Mouse (Mus musculus) neural tube, embryonic 13.5 days (tissue): ENCODE results near the gene Gpd2. TPM values are rescaled to one million over a fixed set of nuclear protein-coding genes. Genes with fewer than 3 reads are reported as not detected.

Experiments used
- ATAC-seq: fragments of 200-750 bp; cut with Nextera tagmentation; 2 replicates; pipeline ENCODE4 v1.8.0; 2017; ENCODE audit warnings: low read depth, mild to moderate bottlenecking, moderate TSS enrichment, moderate library complexity
- H3K27ac ChIP-seq: fragments of 300-500 bp; sonication (generic); replicated peaks from 2 replicates; pipeline ENCODE4 v1.5.1; 2015; ENCODE audit warnings: moderate library complexity, mild to moderate bottlenecking, inconsistent platforms
- H3K27me3 ChIP-seq: fragments of 300-500 bp; sonication (generic); 2 replicates; pipeline ENCODE4 v1.6.1; 2015; ENCODE audit warnings: mild to moderate bottlenecking, inconsistent platforms
- H3K36me3 ChIP-seq: fragments of 300-500 bp; sonication (generic); 2 replicates; pipeline ENCODE4 v1.6.1; 2015; ENCODE audit warnings: mild to moderate bottlenecking, inconsistent platforms
- H3K4me1 ChIP-seq: fragments of 300-500 bp; sonication (generic); replicated peaks from 2 replicates; pipeline ENCODE4 v1.6.1; 2015; ENCODE audit warnings: inconsistent platforms
- H3K4me2 ChIP-seq: fragments of 300-500 bp; sonication (generic); 2 replicates; pipeline ENCODE4 v1.6.1; 2015; ENCODE audit warnings: inconsistent platforms, mild to moderate bottlenecking, moderate library complexity
- H3K4me3 ChIP-seq: fragments of 300-500 bp; sonication (generic); 2 replicates; pipeline ENCODE4 v1.5.1; 2015; ENCODE audit warnings: mild to moderate bottlenecking, inconsistent platforms
- H3K9ac ChIP-seq: fragments of 300-500 bp; sonication (generic); 2 replicates; pipeline ENCODE4 v1.6.1; 2015; ENCODE audit warnings: moderate library complexity, mild to moderate bottlenecking, inconsistent platforms
- H3K9me3 ChIP-seq: fragments of 300-500 bp; sonication (generic); 2 replicates; pipeline ENCODE4 v1.6.1; 2016; ENCODE audit warnings: inconsistent platforms
- WGBS: fragments of 180-500 bp; shearing (Covaris S2); methylation state at CpG from one replicate; pipeline ENCODE4 v1.1.7; 2015; 5-methylcytosine and 5-hydroxymethylcytosine counted together
- polyA plus RNA-seq: library from polyadenylated mRNA; unstranded; fragments of >200 nt; fragmentation: Nextera tagmentation; extraction: Ambion mirVana; gene quantifications from 2 replicates; pipeline ENCODE4 v1.2.1, GENCODE M21; 2015

Gpd2 gene
- polyA plus RNA-seq, 1 experiment from 2014 or later, result 16.2 TPM

GRCm38 (mm10) chr2:57269690-57270435 is 32.4 kb downstream of the Gpd2 start:
- WGBS, result 75% methylated on average over 13 of the region's 13 CpGs

GRCm38 (mm10) chr2:57280190-57280723 is 42.8 kb downstream of the Gpd2 start:
- H3K4me1 ChIP-seq, result no peaks in the 10 kb centered on the region
- H3K9me3 ChIP-seq, result no peaks in the 10 kb centered on the region
- H3K27ac ChIP-seq, result no peak overlapping the region
- 89% methylated on average over 10 of the region's 10 CpGs for WGBS
- no peak overlapping the region for H3K4me2 ChIP-seq
- H3K9ac ChIP-seq, result no peak overlapping the region
- no peak for ATAC-seq
- H3K36me3 ChIP-seq, result no peaks in the 10 kb centered on the region
- H3K27me3 ChIP-seq, result no peaks in the 10 kb centered on the region
- H3K4me3 ChIP-seq, result no peak overlapping the region

More at GRCm38 (mm10) chr2:57269690-57270435, 32.4 kb downstream of the Gpd2 start:
- Histone ChIP-seq H3K36me3 (no peaks in the 10 kb centered on the region), H3K9ac (no peak overlapping the region), H3K4me1 (peaks cover 5% of the 10 kb centered on the region; the same call in 1 of the 2 replicates), H3K4me3 (no peak overlapping the region), H3K4me2 (no peak overlapping the region), H3K9me3 (no peaks in the 10 kb centered on the region), H3K27ac (no peak overlapping the region), H3K27me3 (no peaks in the 10 kb centered on the region)
- ATAC-seq, result no peak

GRCm38 (mm10) chr2:57283791-57284190 is 46.4 kb downstream of the Gpd2 start:
- H3K36me3 ChIP-seq, result no peaks in the 10 kb centered on the region
- ATAC-seq, result no peak
- no peak overlapping the region for H3K4me2 ChIP-seq
- no peaks in the 10 kb centered on the region for H3K9me3 ChIP-seq
- WGBS, result 71% methylated on average over 7 of the region's 7 CpGs
- H3K9ac ChIP-seq, result no peak overlapping the region
- H3K27ac ChIP-seq, result no peak overlapping the region
- no peak overlapping the region for H3K4me3 ChIP-seq
- no peaks in the 10 kb centered on the region for H3K27me3 ChIP-seq
- no peaks in the 10 kb centered on the region for H3K4me1 ChIP-seq

- H3K9me3 ChIP-seq, result no peaks in the 10 kb centered on the region
- H3K4me1 ChIP-seq, result no peaks in the 10 kb centered on the region
- H3K27ac ChIP-seq, result no peak overlapping the region
- WGBS, result 70% methylated on average over 4 of the region's 4 CpGs
- H3K27me3 ChIP-seq, result no peaks in the 10 kb centered on the region
- no peaks in the 10 kb centered on the region for H3K36me3 ChIP-seq
- H3K4me3 ChIP-seq, result no peak overlapping the region
- H3K4me2 ChIP-seq, result no peak overlapping the region
- no peak for ATAC-seq
- no peak overlapping the region for H3K9ac ChIP-seq
These were observed 47.8 kb downstream of the Gpd2 start for GRCm38 (mm10) chr2:57285197-57285596.

GRCm38 (mm10) chr2:57287986-57288385 is 50.6 kb downstream of the Gpd2 start:
- H3K27ac ChIP-seq, result no peak overlapping the region
- H3K9me3 ChIP-seq, result no peaks in the 10 kb centered on the region
- no peak overlapping the region for H3K4me2 ChIP-seq
- ATAC-seq, result no peak
- H3K4me1 ChIP-seq, result no peaks in the 10 kb centered on the region
- H3K9ac ChIP-seq, result no peak overlapping the region
- no peaks in the 10 kb centered on the region for H3K36me3 ChIP-seq
- H3K27me3 ChIP-seq, result no peaks in the 10 kb centered on the region
- H3K4me3 ChIP-seq, result no peak overlapping the region
- WGBS, result 92% methylated on average over 1 of the region's 1 CpGs

- Histone ChIP-seq H3K27me3 (no peaks in the 10 kb centered on the region), H3K4me3 (no peak overlapping the region)
These were observed 56.1 kb downstream of the Gpd2 start for GRCm38 (mm10) chr2:57293571-57293970.

GRCm38 (mm10) chr2:57296069-57296468 is 58.6 kb downstream of the Gpd2 start:
- Histone ChIP-seq H3K9me3 (no peaks in the 10 kb centered on the region), H3K36me3 (no peaks in the 10 kb centered on the region), H3K4me2 (no peak overlapping the region), H3K9ac (no peak overlapping the region), H3K27ac (no peak overlapping the region), H3K27me3 (no peaks in the 10 kb centered on the region), H3K4me1 (no peaks in the 10 kb centered on the region), H3K4me3 (no peak overlapping the region)
- no peak for ATAC-seq
- WGBS, result 92% methylated on average over 4 of the region's 4 CpGs

More at GRCm38 (mm10) chr2:57293571-57293970, 56.1 kb downstream of the Gpd2 start:
- no peak for ATAC-seq
- Histone ChIP-seq H3K9ac (no peak overlapping the region), H3K36me3 (no peaks in the 10 kb centered on the region), H3K4me1 (no peaks in the 10 kb centered on the region), H3K4me2 (no peak overlapping the region), H3K9me3 (no peaks in the 10 kb centered on the region), H3K27ac (no peak overlapping the region)
- 90% methylated on average over 2 of the region's 2 CpGs for WGBS

- Histone ChIP-seq H3K4me1 (no peaks in the 10 kb centered on the region), H3K27ac (no peak overlapping the region), H3K27me3 (no peaks in the 10 kb centered on the region), H3K9me3 (no peaks in the 10 kb centered on the region), H3K9ac (no peak overlapping the region), H3K36me3 (no peaks in the 10 kb centered on the region), H3K4me3 (no peak overlapping the region), H3K4me2 (no peak overlapping the region)
- 94% methylated on average over 4 of the region's 4 CpGs for WGBS
- ATAC-seq, result no peak
These were observed 59.8 kb downstream of the Gpd2 start for GRCm38 (mm10) chr2:57297226-57297625.

- 61% methylated on average over 3 of the region's 3 CpGs for WGBS
- H3K4me2 ChIP-seq, result no peak overlapping the region
- ATAC-seq, result no peak
These were observed 64.1 kb downstream of the Gpd2 start for GRCm38 (mm10) chr2:57301539-57301938.

GRCm38 (mm10) chr2:57304212-57304611 is 66.8 kb downstream of the Gpd2 start:
- no peak for ATAC-seq
- Histone ChIP-seq H3K27me3 (no peaks in the 10 kb centered on the region), H3K4me2 (no peak overlapping the region), H3K27ac (no peak overlapping the region), H3K9ac (no peak overlapping the region), H3K9me3 (no peaks in the 10 kb centered on the region), H3K4me1 (peaks cover 12% of the 10 kb centered on the region), H3K4me3 (no peak overlapping the region), H3K36me3 (no peaks in the 10 kb centered on the region)
- 63% methylated on average over 4 of the region's 4 CpGs for WGBS

More at GRCm38 (mm10) chr2:57301539-57301938, 64.1 kb downstream of the Gpd2 start:
- Histone ChIP-seq H3K9me3 (no peaks in the 10 kb centered on the region), H3K36me3 (no peaks in the 10 kb centered on the region), H3K27me3 (no peaks in the 10 kb centered on the region), H3K9ac (no peak overlapping the region), H3K4me3 (no peak overlapping the region), H3K27ac (no peak overlapping the region), H3K4me1 (peaks cover 12% of the 10 kb centered on the region)

GRCm38 (mm10) chr2:57312268-57312797 is 74.9 kb downstream of the Gpd2 start:
- ATAC-seq, result no peak
- H3K4me2 ChIP-seq, result no peak overlapping the region
- H3K27ac ChIP-seq, result no peak overlapping the region
- H3K9me3 ChIP-seq, result no peaks in the 10 kb centered on the region; the same call in 1 of the 2 replicates
- WGBS, result 62% methylated on average over 7 of the region's 7 CpGs
- H3K27me3 ChIP-seq, result no peaks in the 10 kb centered on the region
- no peaks in the 10 kb centered on the region for H3K36me3 ChIP-seq
- H3K4me3 ChIP-seq, result no peak overlapping the region
- H3K9ac ChIP-seq, result no peak overlapping the region
- no peaks in the 10 kb centered on the region for H3K4me1 ChIP-seq

GRCm38 (mm10) chr2:57316055-57316454 is 78.6 kb downstream of the Gpd2 start:
- Histone ChIP-seq H3K9me3 (no peaks in the 10 kb centered on the region; the same call in 1 of the 2 replicates), H3K4me2 (no peak overlapping the region), H3K27me3 (no peaks in the 10 kb centered on the region), H3K27ac (no peak overlapping the region), H3K36me3 (no peaks in the 10 kb centered on the region), H3K4me1 (no peaks in the 10 kb centered on the region), H3K9ac (no peak overlapping the region), H3K4me3 (no peak overlapping the region)
- no peak for ATAC-seq
- WGBS, result 66% methylated on average over 2 of the region's 2 CpGs
